Mouse (Mus musculus): Measurements from ENCODE around the gene Mcub.
A peak's percentile ranks its signal among the peaks of the same experiment; 100 is the strongest.

The Mcub gene

GRCm38 (mm10) chr3:129969432-129970395 lies at the start of gene Mcub:
TSS of gene Mcub (minus strand) at chr3:129970206.
- DNase-seq (ENCODE audit: low spot score in 2 of 2): peak; percentile 10 to 50

DNA sequence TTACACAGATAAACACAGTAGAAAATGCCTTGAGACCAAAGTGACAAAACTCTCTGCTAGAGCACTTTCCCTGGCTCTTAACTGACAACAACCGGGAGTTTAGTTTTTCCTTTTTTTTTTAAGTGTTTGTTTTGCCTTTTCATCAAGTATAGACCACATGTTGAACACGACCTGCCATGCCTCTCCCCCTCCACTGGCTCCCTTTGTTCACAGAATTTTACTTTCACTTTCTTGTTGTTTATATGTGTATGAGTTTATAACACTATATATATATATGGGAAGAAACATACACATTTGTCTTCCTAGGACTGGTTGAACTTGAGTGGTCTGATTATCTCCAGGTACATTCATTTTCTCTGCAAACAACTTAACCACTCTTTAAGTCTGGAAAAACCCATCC lies 42.9 kb upstream of the Mcub start:
- DNase-seq (ENCODE audit: low spot score in 2 of 2): no peak

- DNase-seq (ENCODE audit: low spot score in 2 of 2): no peak
Observed at GRCm38 (mm10) chr3:130011236-130011635, 41.2 kb upstream of the Mcub start.

DNA sequence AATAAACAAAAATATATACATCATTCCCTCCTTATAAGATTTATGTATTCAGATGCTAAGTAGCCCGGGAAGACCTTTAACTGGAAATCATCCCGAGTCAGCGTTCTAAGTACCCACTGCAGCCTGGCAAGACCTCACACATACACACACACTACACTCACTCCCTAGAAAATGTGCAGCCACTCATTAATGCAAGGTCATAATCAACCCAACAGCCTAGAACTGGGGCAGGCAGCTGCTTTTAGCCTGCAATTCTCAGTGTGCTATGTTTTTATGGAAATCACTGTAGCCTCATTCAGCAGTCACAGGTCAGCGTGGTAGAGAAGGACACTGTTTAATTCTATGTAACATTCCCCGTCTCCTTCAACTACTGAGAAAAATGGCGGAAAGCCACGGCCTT lies 36.1 kb upstream of the Mcub start:
- no peak for DNase-seq (ENCODE audit: low spot score in 2 of 2)

DNA sequence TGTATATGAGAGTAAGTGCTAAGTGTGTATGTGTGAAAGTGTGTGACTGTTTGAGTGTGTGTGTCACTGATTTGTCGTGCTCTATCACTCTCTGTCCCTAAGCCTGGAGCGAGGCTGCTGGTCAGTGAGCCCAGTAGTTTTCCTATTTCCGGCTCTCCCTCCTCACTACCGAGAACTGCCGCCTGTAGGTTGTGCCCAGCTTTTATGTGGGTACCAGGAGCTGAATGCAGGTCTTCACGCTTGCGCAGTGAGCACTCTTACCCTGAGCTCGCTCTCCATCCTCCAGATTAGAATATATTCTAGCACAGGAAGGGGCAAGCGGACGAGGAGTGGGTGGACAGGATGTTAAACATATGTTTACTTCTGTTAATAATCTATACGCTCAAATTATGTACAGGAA lies 30.9 kb upstream of the Mcub start:
- no peak for DNase-seq (ENCODE audit: low spot score in 2 of 2)

DNA sequence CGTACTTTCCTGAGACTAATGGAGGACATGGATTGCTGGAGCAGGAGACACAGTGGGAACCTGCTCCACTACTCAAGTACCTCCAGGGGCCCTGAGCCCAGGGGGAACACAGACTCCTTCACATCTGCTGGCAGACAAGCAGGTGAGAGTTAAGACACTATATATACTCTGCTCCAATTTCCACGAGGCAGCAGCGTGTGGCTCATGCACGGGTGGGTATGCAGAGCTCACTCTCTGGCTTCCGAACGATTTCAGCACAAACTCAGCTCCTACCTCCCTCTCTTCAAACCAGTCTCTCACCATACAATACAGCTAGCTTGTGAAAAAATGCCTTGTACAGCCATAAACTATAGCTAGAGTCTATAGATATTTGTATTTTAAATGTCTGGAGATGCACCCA lies 28.5 kb upstream of the Mcub start:
- DNase-seq (ENCODE audit: low spot score in 2 of 2): no peak

DNA sequence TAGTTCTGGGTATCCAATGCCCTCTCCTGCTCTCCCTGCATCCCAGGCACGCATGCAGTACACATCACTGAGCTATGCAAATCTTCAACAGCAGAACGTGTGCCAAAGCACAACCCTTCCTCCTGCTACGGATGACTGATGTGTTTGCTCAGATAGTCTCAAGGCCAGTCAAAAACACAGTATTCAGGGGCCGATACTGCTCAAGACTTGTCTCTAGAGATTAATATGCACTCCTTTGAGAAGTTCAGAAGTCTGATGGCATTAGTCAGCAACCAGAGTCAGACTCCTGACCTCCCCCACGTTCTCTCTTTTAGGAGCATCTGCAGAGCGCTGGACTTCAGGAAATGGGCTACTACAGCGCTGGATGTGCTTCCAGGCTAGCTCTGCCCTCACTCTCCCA lies 28.0 kb upstream of the Mcub start:
- no peak for DNase-seq (ENCODE audit: low spot score in 2 of 2)

GRCm38 (mm10) chr3:129997324-129997723 lies 27.3 kb upstream of the Mcub start:
- DNase-seq (ENCODE audit: low spot score in 2 of 2): no peak

DNA sequence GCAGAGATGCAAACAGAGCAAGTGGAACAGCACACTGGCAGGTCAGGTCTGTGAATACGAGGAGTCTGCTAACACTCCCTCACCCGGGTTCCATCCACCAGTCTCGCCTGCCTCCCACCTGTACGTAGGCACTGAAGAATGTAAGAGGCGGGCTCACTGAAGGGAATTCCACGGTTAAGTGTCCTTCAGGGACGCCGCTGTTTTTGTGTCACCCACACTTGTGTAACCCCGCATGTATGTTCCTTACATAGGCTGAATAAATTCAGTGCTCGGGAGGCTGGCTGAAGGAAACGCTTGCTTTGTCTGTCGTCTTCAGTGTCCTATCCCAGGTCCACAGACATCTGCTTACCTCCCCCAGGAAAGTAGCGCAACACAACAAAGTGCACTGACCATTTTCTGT lies 17.3 kb upstream of the Mcub start:
- DNase-seq (ENCODE audit: low spot score in 2 of 2): no peak

DNA sequence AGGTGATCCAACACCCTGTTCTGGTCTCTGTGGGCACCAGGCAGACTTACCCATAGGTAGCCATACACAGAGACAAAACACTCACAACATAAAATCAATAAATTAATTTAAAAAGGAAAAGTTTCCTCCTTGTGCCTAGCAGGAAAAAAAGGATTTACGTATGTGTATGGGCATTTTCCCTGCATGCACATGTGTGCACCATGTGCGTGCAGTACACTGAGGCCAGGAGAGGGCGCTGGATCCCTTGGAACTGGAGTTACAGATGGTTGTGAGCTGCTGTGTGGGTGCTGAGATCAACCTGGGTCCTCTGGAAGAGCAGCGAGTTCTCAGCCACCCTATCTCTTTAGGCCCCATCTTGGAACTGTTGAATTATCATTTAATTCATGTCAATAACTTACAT lies 15.3 kb upstream of the Mcub start:
- DNase-seq (ENCODE audit: low spot score in 2 of 2): peak in 1 of 2 experiments; percentile 25

GRCm38 (mm10) chr3:129984797-129985196 lies 14.8 kb upstream of the Mcub start:
- DNase-seq (ENCODE audit: low spot score in 2 of 2): no peak

- DNase-seq (ENCODE audit: low spot score in 2 of 2): no peak
Observed at GRCm38 (mm10) chr3:129982271-129982670, 12.3 kb upstream of the Mcub start.

GRCm38 (mm10) chr3:129981756-129982155 lies 11.8 kb upstream of the Mcub start:
- DNase-seq (ENCODE audit: low spot score in 2 of 2): no peak

- DNase-seq (ENCODE audit: low spot score in 2 of 2): no peak
Observed at GRCm38 (mm10) chr3:129979510-129979909, 9.5 kb upstream of the Mcub start.

- DNase-seq (ENCODE audit: low spot score in 2 of 2): no peak
Observed at GRCm38 (mm10) chr3:129978716-129979115, 8.7 kb upstream of the Mcub start.

- no peak for DNase-seq (ENCODE audit: low spot score in 2 of 2)
Observed at GRCm38 (mm10) chr3:129976317-129976716, 6.3 kb upstream of the Mcub start.

DNA sequence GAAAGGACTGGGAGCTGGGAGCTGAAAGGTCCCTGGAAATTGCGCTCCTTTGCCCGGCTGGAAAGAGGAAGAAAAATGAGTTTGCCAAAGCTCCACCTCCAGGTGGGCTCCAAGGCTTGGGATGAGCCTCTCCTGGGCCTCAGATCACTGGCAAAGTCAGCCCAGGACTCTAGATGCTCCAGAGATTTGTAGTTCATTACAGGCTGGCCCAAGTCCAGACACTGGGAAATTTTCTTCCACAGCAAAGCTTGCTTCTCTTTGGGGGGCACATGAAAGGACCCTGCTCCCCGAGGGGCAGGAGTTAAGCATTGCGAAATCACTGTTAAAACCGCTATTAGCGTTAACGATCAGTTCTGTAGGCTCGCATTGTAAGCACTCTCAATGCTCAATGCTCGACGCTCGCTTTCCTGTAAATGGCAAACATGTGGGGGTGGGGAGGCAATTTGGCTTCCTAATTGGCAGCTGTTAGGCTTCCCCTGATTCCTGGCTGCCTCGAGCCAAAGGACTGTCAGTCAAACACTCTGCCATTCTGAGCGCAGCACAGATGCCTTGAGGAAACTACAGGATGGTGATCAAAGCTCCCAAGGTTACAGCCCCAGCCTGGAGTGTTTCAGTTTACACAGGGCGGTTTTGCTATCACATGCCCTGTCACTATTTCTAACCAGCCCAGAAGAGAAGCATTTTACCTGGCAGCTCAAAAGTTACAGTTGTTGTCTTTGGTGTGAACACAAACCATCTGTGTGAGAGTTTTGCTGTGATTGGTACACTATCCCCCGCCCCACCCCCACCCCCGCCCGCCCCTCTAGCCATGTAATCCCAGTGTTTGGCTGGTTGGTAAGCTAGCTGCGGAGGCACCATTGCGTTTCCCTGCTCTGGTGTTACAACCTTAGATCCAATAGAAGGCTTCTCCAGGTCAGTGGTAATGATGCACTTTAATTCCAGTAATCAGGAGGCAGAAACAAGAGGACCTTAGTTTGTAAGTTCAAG lies 816 bp upstream of the Mcub start:
- no peak for DNase-seq (ENCODE audit: low spot score in 2 of 2)

- DNase-seq (ENCODE audit: low spot score in 2 of 2): no peak
Observed at GRCm38 (mm10) chr3:129969031-129969430, 975 bp downstream of the Mcub start.

- no peak for DNase-seq (ENCODE audit: low spot score in 2 of 2)
Observed at GRCm38 (mm10) chr3:129967874-129968273, 2.1 kb downstream of the Mcub start.

DNA sequence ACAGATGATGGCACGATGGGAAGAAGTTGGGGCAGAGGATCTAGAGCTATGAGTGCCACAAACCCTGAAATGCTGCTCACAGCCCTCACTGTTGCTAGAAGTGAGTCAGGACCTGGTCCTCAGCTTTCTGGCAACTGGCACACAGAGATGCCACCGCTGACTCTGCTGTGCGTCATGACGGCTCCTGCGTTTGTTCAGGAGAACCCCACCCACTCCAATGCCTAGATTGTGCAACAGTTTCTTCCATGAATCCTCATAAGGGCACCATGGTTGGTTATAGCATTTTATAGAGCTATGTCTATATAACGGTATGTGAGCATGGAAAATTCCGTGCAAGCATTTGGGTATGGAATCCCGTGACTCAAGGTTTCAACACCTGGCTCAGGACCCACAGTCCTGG lies 5.3 kb downstream of the Mcub start:
- DNase-seq (ENCODE audit: low spot score in 2 of 2): no peak

DNA sequence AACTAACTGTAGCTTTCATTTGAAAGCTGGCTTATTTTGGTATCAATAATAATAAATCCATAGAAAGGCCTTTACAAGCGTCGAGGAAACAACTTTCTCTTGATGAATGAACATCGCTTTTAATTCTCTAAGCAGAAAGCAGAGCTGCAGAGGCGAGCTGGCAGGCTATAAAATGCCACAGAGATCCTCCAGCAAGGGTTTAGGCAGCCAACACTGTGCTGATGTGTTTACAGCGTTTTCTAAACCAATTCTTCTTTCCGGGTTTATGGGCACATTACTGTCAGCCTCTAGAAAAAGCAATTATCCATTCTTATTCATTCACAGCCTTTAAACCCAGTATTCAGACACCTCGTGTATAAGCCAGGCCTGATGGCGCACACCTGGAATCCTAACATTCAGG lies 7.5 kb downstream of the Mcub start:
- no peak for DNase-seq (ENCODE audit: low spot score in 2 of 2)

GRCm38 (mm10) chr3:129953296-129953695 lies 16.7 kb downstream of the Mcub start:
- no peak for DNase-seq (ENCODE audit: low spot score in 2 of 2)

Data from spleen, postnatal 10 days (tissue).